Mouse (Mus musculus): ENCODE data around the gene Mast4. TPM values are rescaled to one million over a fixed set of nuclear protein-coding genes. Genes with fewer than 3 reads are reported as not detected.

Mast4 gene
- polyA plus RNA-seq, 1 experiment from 2014 or later, result 32.2 TPM

DNA sequence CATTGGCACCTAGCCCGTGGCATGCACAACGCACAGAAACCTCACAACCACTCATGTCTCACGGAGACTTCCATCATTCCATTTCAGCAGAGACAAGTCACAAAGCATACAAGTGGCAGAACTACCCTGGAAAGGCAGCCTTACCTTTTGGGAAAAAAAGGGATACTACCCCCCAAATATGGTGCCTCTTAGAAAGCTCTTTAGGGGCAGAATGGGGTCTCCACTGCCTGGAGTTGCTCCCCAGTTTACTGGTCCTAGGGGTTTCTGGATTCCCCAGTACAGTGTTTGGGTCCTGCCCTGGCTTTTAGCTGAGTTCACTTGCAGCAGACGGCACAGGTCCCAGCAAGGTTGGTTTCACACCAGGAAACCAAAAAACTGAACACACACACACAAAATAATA is 345.3 kb downstream of the Mast4 start:
- Histone ChIP-seq H3K36me3 (replicated peaks; ENCODE audit: control insufficient read depth, insufficient read depth) (no peaks in the 10 kb centered on the region), H3K4me1 (replicated peaks; ENCODE audit: control insufficient read depth, insufficient read depth, low read length) (0 out of 2 replicates have a peak, but pooled peaks cover 4% of the 10 kb centered on the region), H3K27me3 (ENCODE audit: control insufficient read depth, insufficient read depth, low read length) (no peaks in the 10 kb centered on the region), H3K4me3 (replicated peaks; ENCODE audit: low read length) (no peak overlapping the region), H3K27ac (no peak overlapping the region), H3K4me2 (replicated peaks) (no peak overlapping the region), H3K9me3 (ENCODE audit: control insufficient read depth, low read length) (no peaks in the 10 kb centered on the region), H3K9ac (no peak overlapping the region)
- WGBS, result 88% methylated on average over 4 of the region's 4 CpGs
- no peak for ATAC-seq (ENCODE audit: low FRiP score)
- no peak for DNase-seq (ENCODE audit: low spot score)

GRCm38 (mm10) chr13:102988251-102988895 is 345.9 kb downstream of the Mast4 start:
- 75% methylated on average over 11 of the region's 11 CpGs for WGBS
- no peaks in the 10 kb centered on the region for H3K9me3 ChIP-seq (ENCODE audit: control insufficient read depth, low read length)
- H3K9ac ChIP-seq, result no peak overlapping the region
- ATAC-seq (ENCODE audit: low FRiP score), result no peak
- no peak overlapping the region for H3K4me3 ChIP-seq (replicated peaks; ENCODE audit: low read length)
- no peaks in the 10 kb centered on the region for H3K36me3 ChIP-seq (replicated peaks; ENCODE audit: control insufficient read depth, insufficient read depth)
- H3K4me1 ChIP-seq (replicated peaks; ENCODE audit: control insufficient read depth, insufficient read depth, low read length), result 0 out of 2 replicates have a peak, but pooled peaks cover 4% of the 10 kb centered on the region
- H3K27me3 ChIP-seq (ENCODE audit: control insufficient read depth, insufficient read depth, low read length), result no peaks in the 10 kb centered on the region
- H3K27ac ChIP-seq, result no peak overlapping the region
- DNase-seq (ENCODE audit: low spot score), result no peak
- H3K4me2 ChIP-seq (replicated peaks), result no peak overlapping the region

- 95% methylated on average over 4 of the region's 4 CpGs for WGBS
Measured at GRCm38 (mm10) chr13:102984550-102984949, 349.7 kb downstream of the Mast4 start.

GRCm38 (mm10) chr13:102973853-102974252 is 360.4 kb downstream of the Mast4 start:
- H3K4me3 ChIP-seq (replicated peaks; ENCODE audit: low read length), result no peak overlapping the region
- DNase-seq (ENCODE audit: low spot score), result no peak
- no peaks in the 10 kb centered on the region for H3K27me3 ChIP-seq (ENCODE audit: control insufficient read depth, insufficient read depth, low read length)
- WGBS, result 90% methylated on average over 5 of the region's 5 CpGs
- H3K4me1 ChIP-seq (replicated peaks; ENCODE audit: control insufficient read depth, insufficient read depth, low read length), result no peaks in the 10 kb centered on the region
- no peak overlapping the region for H3K4me2 ChIP-seq (replicated peaks)
- no peaks in the 10 kb centered on the region for H3K9me3 ChIP-seq (ENCODE audit: control insufficient read depth, low read length)
- no peak overlapping the region for H3K27ac ChIP-seq
- no peaks in the 10 kb centered on the region for H3K36me3 ChIP-seq (replicated peaks; ENCODE audit: control insufficient read depth, insufficient read depth)
- no peak overlapping the region for H3K9ac ChIP-seq
- no peak for ATAC-seq (ENCODE audit: low FRiP score)

More at GRCm38 (mm10) chr13:102984550-102984949, 349.7 kb downstream of the Mast4 start:
- Histone ChIP-seq H3K4me2 (replicated peaks) (no peak overlapping the region), H3K4me1 (replicated peaks; ENCODE audit: control insufficient read depth, insufficient read depth, low read length) (no peaks in the 10 kb centered on the region), H3K27me3 (ENCODE audit: control insufficient read depth, insufficient read depth, low read length) (no peaks in the 10 kb centered on the region), H3K27ac (no peak overlapping the region), H3K9ac (no peak overlapping the region), H3K36me3 (replicated peaks; ENCODE audit: control insufficient read depth, insufficient read depth) (no peaks in the 10 kb centered on the region), H3K9me3 (ENCODE audit: control insufficient read depth, low read length) (no peaks in the 10 kb centered on the region), H3K4me3 (replicated peaks; ENCODE audit: low read length) (no peak overlapping the region)
- no peak for DNase-seq (ENCODE audit: low spot score)
- ATAC-seq (ENCODE audit: low FRiP score), result no peak

- Histone ChIP-seq H3K4me3 (replicated peaks; ENCODE audit: low read length) (no peak overlapping the region), H3K27ac (no peak overlapping the region), H3K36me3 (replicated peaks; ENCODE audit: control insufficient read depth, insufficient read depth) (no peaks in the 10 kb centered on the region), H3K4me2 (replicated peaks) (no peak overlapping the region), H3K27me3 (ENCODE audit: control insufficient read depth, insufficient read depth, low read length) (no peaks in the 10 kb centered on the region), H3K9me3 (ENCODE audit: control insufficient read depth, low read length) (no peaks in the 10 kb centered on the region), H3K4me1 (replicated peaks; ENCODE audit: control insufficient read depth, insufficient read depth, low read length) (no peaks in the 10 kb centered on the region; the same call in 1 of the 2 replicates), H3K9ac (no peak overlapping the region)
- ATAC-seq (ENCODE audit: low FRiP score), result no peak
- DNase-seq (ENCODE audit: low spot score), result no peak
- WGBS, result 96% methylated on average over 6 of the region's 6 CpGs
Measured at GRCm38 (mm10) chr13:102963471-102963870, 370.8 kb downstream of the Mast4 start.

DNA sequence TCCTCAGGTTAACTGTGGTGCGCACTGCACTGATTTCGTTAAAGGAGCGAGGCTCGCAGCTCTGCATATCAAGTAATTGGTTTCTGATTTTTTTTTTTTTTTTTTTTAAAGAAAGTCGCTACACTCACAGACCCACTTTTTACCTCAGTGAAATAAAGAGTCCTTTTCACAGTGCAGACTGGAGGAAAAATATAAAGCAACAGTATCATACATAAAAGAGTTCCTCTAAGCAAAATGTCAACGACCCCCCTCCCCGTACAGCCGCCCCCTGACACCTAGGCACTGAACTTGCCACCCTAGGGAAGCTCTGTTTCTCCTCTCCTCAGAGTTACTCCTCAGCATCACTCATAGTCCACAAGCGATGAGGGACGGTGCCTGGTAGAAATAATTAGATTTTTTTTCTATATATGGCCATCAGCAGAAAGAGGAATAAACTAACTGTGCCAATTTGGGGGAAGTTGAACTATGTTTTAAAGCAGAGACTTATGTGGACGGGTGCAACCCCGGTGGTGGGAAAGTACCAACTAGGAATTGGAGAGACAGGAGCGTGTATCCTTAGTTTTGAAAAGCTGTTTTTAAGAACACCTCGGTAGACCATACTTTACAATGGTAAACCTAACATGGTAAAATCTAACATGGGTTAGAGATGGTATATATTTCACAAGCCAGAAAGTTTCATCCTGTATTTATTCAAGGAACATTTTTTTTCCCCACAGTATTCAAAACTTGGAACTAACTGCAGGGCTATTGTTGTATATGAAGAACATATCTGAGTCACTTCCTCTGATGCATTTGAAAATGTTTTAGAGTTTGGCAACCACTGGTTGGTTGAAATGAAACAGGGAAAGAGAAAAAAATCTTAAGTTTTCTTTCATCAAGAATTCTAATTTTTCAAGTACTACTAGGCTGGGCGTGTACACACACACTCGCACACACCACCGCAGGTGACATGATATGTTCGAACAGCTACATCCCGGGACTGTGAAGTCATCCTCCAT is 375.7 kb downstream of the Mast4 start:
- ATAC-seq (ENCODE audit: low FRiP score) (peak; percentile 46; the same call in 1 of the 2 replicates), DNase-seq (ENCODE audit: low spot score) (no peak)
- Histone ChIP-seq H3K27ac (peak overlapping the region; percentile 70), H3K36me3 (replicated peaks; ENCODE audit: control insufficient read depth, insufficient read depth) (no peaks in the 10 kb centered on the region), H3K27me3 (ENCODE audit: control insufficient read depth, insufficient read depth, low read length) (no peaks in the 10 kb centered on the region), H3K4me1 (replicated peaks; ENCODE audit: control insufficient read depth, insufficient read depth, low read length) (peaks cover 4% of the 10 kb centered on the region; the same call in 1 of the 2 replicates), H3K4me3 (replicated peaks; ENCODE audit: low read length) (peak overlapping the region; percentile 31), H3K9ac (peak overlapping the region; percentile 42), H3K4me2 (replicated peaks) (peak overlapping the region; percentile 55), H3K9me3 (ENCODE audit: control insufficient read depth, low read length) (no peaks in the 10 kb centered on the region)
- 48% methylated on average over 19 of the region's 19 CpGs for WGBS

DNA sequence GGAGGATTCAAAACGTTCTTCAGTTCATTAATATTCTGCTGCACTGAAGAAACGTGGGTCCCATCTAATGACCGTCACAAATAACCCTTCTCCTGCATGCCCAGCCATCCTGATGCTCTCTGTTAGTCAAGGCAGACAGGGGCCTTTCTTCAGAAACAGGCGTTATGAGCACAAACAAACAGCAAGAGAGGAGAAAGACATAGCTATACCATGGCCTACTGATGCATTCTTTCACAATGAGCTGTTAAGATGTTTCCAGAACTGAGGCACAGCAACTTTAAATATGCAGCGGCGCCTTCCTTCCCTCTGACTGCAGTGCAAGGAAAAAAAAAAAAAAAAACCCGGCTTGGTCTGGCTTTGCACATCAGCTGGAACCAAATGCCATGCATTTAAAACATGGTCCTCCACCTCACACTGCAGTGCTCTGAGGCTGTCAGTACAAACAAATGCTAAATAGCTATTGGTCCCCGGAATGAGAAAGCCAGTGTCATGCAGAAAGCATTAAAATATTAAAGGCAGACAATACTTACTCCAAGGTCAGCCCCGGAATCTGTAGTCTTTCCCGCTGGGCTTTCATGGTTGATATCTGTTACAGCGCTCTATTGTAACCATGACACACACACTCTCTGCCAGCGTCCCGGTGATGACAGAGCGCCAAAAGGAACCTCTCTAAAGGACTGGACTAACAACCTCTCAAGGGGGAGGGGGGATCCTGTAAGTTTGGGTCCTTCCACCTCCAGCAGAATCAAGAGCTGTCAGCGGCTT is 376.6 kb downstream of the Mast4 start:
- H3K4me1 ChIP-seq (replicated peaks; ENCODE audit: control insufficient read depth, insufficient read depth, low read length), result peaks cover 7% of the 10 kb centered on the region; the same call in 1 of the 2 replicates
- H3K9ac ChIP-seq, result peak overlapping the region; percentile 42
- no peaks in the 10 kb centered on the region for H3K9me3 ChIP-seq (ENCODE audit: control insufficient read depth, low read length)
- peak; percentile 66 for DNase-seq (ENCODE audit: low spot score)
- peak; percentile 83 for ATAC-seq (ENCODE audit: low FRiP score)
- WGBS, result 1% methylated on average over 15 of the region's 15 CpGs
- H3K4me3 ChIP-seq (replicated peaks; ENCODE audit: low read length), result peak overlapping the region; percentile 31
- no peaks in the 10 kb centered on the region for H3K36me3 ChIP-seq (replicated peaks; ENCODE audit: control insufficient read depth, insufficient read depth)
- H3K27me3 ChIP-seq (ENCODE audit: control insufficient read depth, insufficient read depth, low read length), result no peaks in the 10 kb centered on the region
- peak overlapping the region; percentile 55 for H3K4me2 ChIP-seq (replicated peaks)
- H3K27ac ChIP-seq, result peak overlapping the region; percentile 70

- Histone ChIP-seq H3K9ac (no peak overlapping the region), H3K4me2 (replicated peaks) (no peak overlapping the region), H3K9me3 (ENCODE audit: control insufficient read depth, low read length) (no peaks in the 10 kb centered on the region), H3K27me3 (ENCODE audit: control insufficient read depth, insufficient read depth, low read length) (no peaks in the 10 kb centered on the region), H3K36me3 (replicated peaks; ENCODE audit: control insufficient read depth, insufficient read depth) (no peaks in the 10 kb centered on the region), H3K27ac (no peak overlapping the region), H3K4me1 (replicated peaks; ENCODE audit: control insufficient read depth, insufficient read depth, low read length) (peaks cover 7% of the 10 kb centered on the region; the same call in 1 of the 2 replicates), H3K4me3 (replicated peaks; ENCODE audit: low read length) (no peak overlapping the region)
- ATAC-seq (ENCODE audit: low FRiP score) (no peak), DNase-seq (ENCODE audit: low spot score) (no peak)
- WGBS, result 87% methylated on average over 2 of the region's 2 CpGs
Measured at GRCm38 (mm10) chr13:102955506-102955905, 378.8 kb downstream of the Mast4 start.

Data from hindbrain, embryonic 14.5 days (tissue).